Mouse (Mus musculus) kidney, adult 2 months (tissue): ENCODE measurements around the gene Ube2o.

Source experiments
- CTCF ChIP-seq: fragments of 200-500 bp; conservative IDR thresholded peaks from 2 replicates; pipeline ENCODE4 v1.5.1; 2011; ENCODE audit warnings: low read depth, mild to moderate bottlenecking, control low read depth, low read length, moderate library complexity, mixed read lengths; ENCODE audit not compliant: insufficient read depth, insufficient read length
- POLR2A ChIP-seq: fragments of 200-500 bp; IDR thresholded peaks from one replicate; pipeline ENCODE4 v1.6.1; 2011; ENCODE audit warnings: low read depth, low read length, control low read depth

DNA sequence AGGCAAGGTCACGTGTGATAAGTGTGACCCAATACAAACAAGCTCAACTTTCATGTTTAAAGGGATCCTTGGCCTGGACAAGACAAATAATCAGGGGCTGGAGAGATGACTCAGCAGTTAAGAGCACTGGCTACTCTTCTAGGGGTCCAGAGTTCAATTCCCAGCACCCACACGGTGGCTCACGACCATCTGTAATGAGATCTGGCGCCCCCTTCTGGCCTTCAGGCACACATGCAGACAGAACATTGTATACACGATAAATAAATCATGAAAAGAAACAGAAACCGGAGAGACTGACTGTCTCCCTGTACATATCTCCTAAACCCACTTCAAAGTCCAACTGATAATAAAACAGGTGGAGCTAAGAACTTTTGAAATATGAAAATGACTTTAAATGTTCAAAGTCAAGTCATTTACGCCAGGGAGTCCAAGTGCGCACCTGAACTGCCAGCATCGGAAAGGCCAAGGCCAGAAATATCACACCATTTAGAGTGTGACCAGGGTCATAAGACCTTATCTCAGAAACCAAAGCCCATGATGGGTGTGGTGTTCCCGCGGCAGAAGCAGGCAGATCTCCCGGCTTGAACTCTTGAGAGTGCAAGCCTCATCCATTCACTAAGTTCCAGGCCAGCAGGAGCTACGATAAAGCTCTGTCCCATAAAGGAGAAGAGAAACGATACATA is 92.4 kb downstream of the Ube2o start:
- TF ChIP-seq POLR2A (no peak), CTCF (peak; percentile 55)
